Mouse (Mus musculus) bone marrow, adult 2 months (tissue): ENCODE measurements around the gene Tmem39b. TPM values are rescaled to one million over a fixed set of nuclear protein-coding genes. Genes with fewer than 3 reads are reported as not detected.
"Not testable (repeated sequence)": the region's sequence is repeated elsewhere in the genome, so short reads cannot be mapped to it uniquely, and the experiment has no call there.

Experiments used
- H3K27ac ChIP-seq: fragments of 200-500 bp; 2 replicates; pipeline ENCODE4 v1.5.1; 2012; ENCODE audit warnings: low read depth, mild to moderate bottlenecking, control low read depth, inconsistent platforms, low read length; ENCODE audit not compliant: control insufficient read depth, poor library complexity, insufficient read depth
- H3K4me1 ChIP-seq: fragments of 200-500 bp; 2 replicates; pipeline ENCODE4 v1.6.1; 2011; ENCODE audit warnings: low read length; ENCODE audit not compliant: control insufficient read depth, insufficient read depth
- H3K4me3 ChIP-seq: fragments of 200-500 bp; replicated peaks from 2 replicates; pipeline ENCODE3; 2011; ENCODE audit warnings: mild to moderate bottlenecking, low read depth, low read length, control low read depth; ENCODE audit not compliant: control insufficient read depth
- CTCF ChIP-seq: fragments of 200-500 bp; IDR thresholded peaks from 2 replicates; pipeline ENCODE4 v1.5.1; 2011; ENCODE audit warnings: low read length, control low read depth; ENCODE audit not compliant: control insufficient read depth, insufficient read depth
- POLR2A ChIP-seq: fragments of 200-500 bp; IDR thresholded peaks from 2 replicates; pipeline ENCODE4 v1.6.1; 2011; ENCODE audit warnings: low read depth, mild to moderate bottlenecking, control low read depth, low read length, borderline replicate concordance; ENCODE audit not compliant: control insufficient read depth
- WGBS: fragments of 180-500 bp; shearing (Covaris S2); methylation state at CpG from one replicate; pipeline ENCODE4 v1.1.7; 2018; 5-methylcytosine and 5-hydroxymethylcytosine counted together
- polyA plus RNA-seq: library from polyadenylated mRNA; stranded (reverse); fragments of >200 nt; gene quantifications from 2 replicates; pipeline ENCODE4 v1.2.4, GENCODE M21; 2011; ENCODE audit warnings: low replicate concordance; ENCODE audit not compliant: missing spikeins, insufficient read depth, insufficient read length

Tmem39b gene
- polyA plus RNA-seq, 1 experiment = 9.3 TPM

GRCm38 (mm10) chr4:129736173-129736572 lies 39.5 kb upstream of the Tmem39b start:
- no peak for TF ChIP-seq POLR2A
- TF ChIP-seq CTCF = no peak
- Histone ChIP-seq H3K4me3 (no peak overlapping the region), H3K27ac (no peak overlapping the region), H3K4me1 (peaks cover 2% of the 10 kb centered on the region; the same call in 1 of the 2 replicates)
- 79% methylated on average over 1 of the region's 1 CpGs for WGBS

GRCm38 (mm10) chr4:129735485-129735884 lies 38.8 kb upstream of the Tmem39b start:
- H3K4me3 ChIP-seq, H3K4me1 ChIP-seq, H3K27ac ChIP-seq: not testable (repeated sequence)
- 89% methylated on average over 4 of the region's 4 CpGs for WGBS

- Histone ChIP-seq H3K4me1 (peaks cover 2% of the 10 kb centered on the region; the same call in 1 of the 2 replicates), H3K27ac (no peak overlapping the region), H3K4me3 (no peak overlapping the region)
- TF ChIP-seq POLR2A = no peak
- no peak for TF ChIP-seq CTCF
- WGBS = 19% methylated on average over 5 of the region's 5 CpGs
These were observed 34.8 kb upstream of the Tmem39b start for GRCm38 (mm10) chr4:129731423-129731822.

- TF ChIP-seq POLR2A = no peak
- no peak for TF ChIP-seq CTCF
- WGBS = 93% methylated on average over 9 of the region's 9 CpGs
- Histone ChIP-seq H3K4me3 (no peak overlapping the region), H3K4me1 (no peaks in the 10 kb centered on the region), H3K27ac (no peak overlapping the region)
These were observed 19.7 kb upstream of the Tmem39b start for GRCm38 (mm10) chr4:129716310-129716709.

GRCm38 (mm10) chr4:129709486-129710129 lies 13.0 kb upstream of the Tmem39b start:
- H3K27ac ChIP-seq = no peak overlapping the region
- no peaks in the 10 kb centered on the region for H3K4me1 ChIP-seq
- 87% methylated on average over 8 of the region's 8 CpGs for WGBS
- TF ChIP-seq POLR2A = no peak
- TF ChIP-seq CTCF = no peak
- H3K4me3 ChIP-seq = no peak overlapping the region

GRCm38 (mm10) chr4:129706750-129707149 lies 10.1 kb upstream of the Tmem39b start:
- TF ChIP-seq CTCF (no peak), POLR2A (no peak)
- Histone ChIP-seq H3K4me1 (no peaks in the 10 kb centered on the region), H3K4me3 (no peak overlapping the region), H3K27ac (no peak overlapping the region)
- whole genome bisulfite sequencing = 76% methylated on average over 3 of the region's 3 CpGs

GRCm38 (mm10) chr4:129702454-129702853 lies 5.8 kb upstream of the Tmem39b start:
- no peak overlapping the region for H3K4me3 ChIP-seq
- H3K27ac ChIP-seq = no peak overlapping the region
- WGBS = 66% methylated on average over 11 of the region's 11 CpGs

GRCm38 (mm10) chr4:129701503-129702377 lies 5.1 kb upstream of the Tmem39b start:
- Histone ChIP-seq H3K27ac (no peak overlapping the region), H3K4me3 (peak overlapping the region; percentile 19), H3K4me1 (no peaks in the 10 kb centered on the region)
- WGBS = 32% methylated on average over 17 of the region's 17 CpGs
- TF ChIP-seq CTCF (peak; percentile 57), POLR2A (no peak)

More at GRCm38 (mm10) chr4:129702454-129702853, 5.8 kb upstream of the Tmem39b start:
- TF ChIP-seq POLR2A (no peak), CTCF (no peak)
- no peaks in the 10 kb centered on the region for H3K4me1 ChIP-seq

- H3K4me3 ChIP-seq, H3K4me1 ChIP-seq, H3K27ac ChIP-seq: not testable (repeated sequence)
- 83% methylated on average over 6 of the region's 6 CpGs for WGBS
These were observed 4.0 kb upstream of the Tmem39b start for GRCm38 (mm10) chr4:129700661-129701060.
